Mouse (Mus musculus) stomach, postnatal 0 days (tissue): ENCODE measurements around the gene Myh15.

Source experiments
- CTCF ChIP-seq: IDR thresholded peaks from 2 replicates; pipeline ENCODE4 v1.5.1; 2016; ENCODE audit warnings: antibody characterized with exemption, low read depth, mild to moderate bottlenecking, moderate library complexity
- EP300 ChIP-seq: optimal IDR thresholded peaks from 2 replicates; pipeline ENCODE3; 2016; ENCODE audit warnings: antibody characterized with exemption

DNA sequence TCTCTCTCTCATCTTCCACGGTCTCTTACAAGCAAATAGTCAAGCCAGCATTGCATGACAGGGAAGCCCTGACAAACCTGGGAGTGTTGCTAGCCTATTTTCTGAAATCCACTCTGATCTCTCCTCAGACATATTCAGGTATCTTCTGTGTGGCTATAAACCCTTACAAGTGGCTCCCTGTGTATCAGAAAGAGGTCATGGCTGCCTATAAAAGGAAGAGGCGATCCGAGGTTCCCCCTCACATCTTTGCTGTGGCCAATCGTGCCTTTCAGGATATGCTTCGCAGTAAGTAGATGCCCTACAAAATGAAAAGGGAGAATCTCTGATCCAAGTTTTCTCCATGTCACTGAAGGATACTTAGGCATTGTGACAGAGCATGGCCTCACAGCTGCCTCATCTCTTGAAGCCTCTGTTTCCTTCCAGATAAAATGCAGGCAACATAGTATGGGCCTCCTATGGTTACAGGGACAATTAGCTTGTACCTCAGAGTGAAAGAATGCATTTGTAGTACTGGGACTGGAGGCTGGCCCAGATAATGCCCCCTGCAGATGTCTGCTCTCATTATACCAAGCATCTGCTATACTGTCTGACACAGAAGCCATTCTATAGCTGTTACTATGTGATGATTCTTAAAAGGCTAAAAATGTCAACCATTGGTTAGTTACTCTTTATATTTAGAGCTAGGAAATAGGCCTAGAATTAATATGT is 12.1 kb downstream of the Myh15 start:
- no peak for TF ChIP-seq CTCF
- TF ChIP-seq EP300 = no peak
